Mouse (Mus musculus) stomach, embryonic 15.5 days (tissue): Measurements from ENCODE around the gene Ino80e. TPM values are rescaled to one million over a fixed set of nuclear protein-coding genes. Genes with fewer than 3 reads are reported as not detected.

Experiments used
- ATAC-seq: fragments of 200-750 bp; cut with Nextera tagmentation; 2 replicates; pipeline ENCODE4 v1.8.0; 2017; ENCODE audit warnings: low read depth, moderate number of reproducible peaks, moderate TSS enrichment; ENCODE audit not compliant: insufficient read depth, low FRiP score
- H3K27ac ChIP-seq: fragments of 300-500 bp; sonication (generic); 2 replicates; pipeline ENCODE4 v1.5.1; 2015; ENCODE audit warnings: mild to moderate bottlenecking, inconsistent platforms
- H3K27me3 ChIP-seq: fragments of 300-500 bp; sonication (generic); replicated peaks from 2 replicates; pipeline ENCODE4 v1.6.1; 2015; ENCODE audit warnings: inconsistent platforms
- H3K36me3 ChIP-seq: fragments of 300-500 bp; sonication (generic); 2 replicates; pipeline ENCODE4 v1.6.1; 2015; ENCODE audit warnings: inconsistent platforms
- H3K4me1 ChIP-seq: fragments of 300-500 bp; sonication (generic); 2 replicates; pipeline ENCODE4 v1.6.1; 2015; ENCODE audit warnings: inconsistent platforms
- H3K4me2 ChIP-seq: fragments of 300-500 bp; sonication (generic); 2 replicates; pipeline ENCODE4 v1.6.1; 2015; ENCODE audit warnings: mild to moderate bottlenecking, inconsistent platforms
- H3K4me3 ChIP-seq: fragments of 300-500 bp; sonication (generic); replicated peaks from 2 replicates; pipeline ENCODE4 v1.5.1; 2015; ENCODE audit warnings: inconsistent platforms
- H3K9ac ChIP-seq: fragments of 300-500 bp; sonication (generic); 2 replicates; pipeline ENCODE4 v1.6.1; 2015; ENCODE audit warnings: inconsistent platforms
- H3K9me3 ChIP-seq: fragments of 300-500 bp; sonication (generic); 2 replicates; pipeline ENCODE4 v1.6.1; 2016; ENCODE audit warnings: inconsistent platforms
- WGBS: fragments of 180-500 bp; shearing (Covaris S2); methylation state at CpG from one replicate; pipeline ENCODE4 v1.1.7; 2015; 5-methylcytosine and 5-hydroxymethylcytosine counted together
- polyA plus RNA-seq: library from polyadenylated mRNA; unstranded; fragments of >200 nt; fragmentation: Nextera tagmentation; extraction: Ambion mirVana; gene quantifications from 2 replicates; pipeline ENCODE4 v1.2.1, GENCODE M21; 2015

Gene Ino80e
- polyA plus RNA-seq, 1 experiment from 2014 or later, result 60.1 TPM

GRCm38 (mm10) chr7:126807405-126807804, 54.8 kb downstream of the Ino80e start:
- ATAC-seq, result no peak
- Histone ChIP-seq H3K4me1 (peaks cover 14% of the 10 kb centered on the region), H3K27me3 (no peaks in the 10 kb centered on the region), H3K9me3 (no peaks in the 10 kb centered on the region), H3K4me2 (peak overlapping the region; percentile 89), H3K36me3 (no peaks in the 10 kb centered on the region), H3K4me3 (0 out of 2 replicates have a peak overlapping the region, but pooled peaks have one; percentile 56), H3K9ac (0 out of 2 replicates have a peak overlapping the region, but pooled peaks have one; percentile 53), H3K27ac (no peak overlapping the region)
- WGBS, result 59% methylated on average over 4 of the region's 4 CpGs

GRCm38 (mm10) chr7:126806956-126807355, 55.2 kb downstream of the Ino80e start:
- Histone ChIP-seq H3K4me2 (no peak overlapping the region), H3K4me1 (peaks cover 14% of the 10 kb centered on the region), H3K36me3 (no peaks in the 10 kb centered on the region), H3K9ac (no peak overlapping the region), H3K27me3 (no peaks in the 10 kb centered on the region), H3K27ac (no peak overlapping the region; the same call in 1 of the 2 replicates), H3K4me3 (no peak overlapping the region), H3K9me3 (no peaks in the 10 kb centered on the region)
- 64% methylated on average over 6 of the region's 6 CpGs for WGBS
- no peak for ATAC-seq

DNA sequence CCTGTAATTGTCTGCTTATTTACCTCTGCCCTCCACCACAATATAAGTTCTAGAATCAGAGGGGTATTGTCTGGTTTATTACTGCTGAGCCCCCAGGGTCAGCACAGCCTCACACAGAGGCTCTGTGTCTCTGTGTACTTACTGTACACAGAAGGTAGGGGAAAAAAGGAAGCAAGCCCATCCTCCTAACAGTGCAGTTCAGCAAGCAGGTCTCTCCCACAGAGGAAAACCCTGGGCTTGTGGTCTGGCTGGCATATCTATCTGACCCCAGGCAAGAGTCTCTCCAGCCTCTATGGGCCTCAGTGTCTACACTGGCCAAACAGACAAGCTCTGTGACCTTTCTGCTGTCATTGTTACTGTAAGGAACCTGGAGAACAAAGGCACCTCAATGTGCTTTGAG, 58.4 kb downstream of the Ino80e start:
- Histone ChIP-seq H3K9me3 (no peaks in the 10 kb centered on the region), H3K4me2 (no peak overlapping the region), H3K4me1 (peaks cover 25% of the 10 kb centered on the region), H3K27ac (peak overlapping the region; percentile 17; the same call in 1 of the 2 replicates), H3K27me3 (no peaks in the 10 kb centered on the region), H3K4me3 (no peak overlapping the region), H3K9ac (no peak overlapping the region), H3K36me3 (no peaks in the 10 kb centered on the region)
- ATAC-seq, result no peak

DNA sequence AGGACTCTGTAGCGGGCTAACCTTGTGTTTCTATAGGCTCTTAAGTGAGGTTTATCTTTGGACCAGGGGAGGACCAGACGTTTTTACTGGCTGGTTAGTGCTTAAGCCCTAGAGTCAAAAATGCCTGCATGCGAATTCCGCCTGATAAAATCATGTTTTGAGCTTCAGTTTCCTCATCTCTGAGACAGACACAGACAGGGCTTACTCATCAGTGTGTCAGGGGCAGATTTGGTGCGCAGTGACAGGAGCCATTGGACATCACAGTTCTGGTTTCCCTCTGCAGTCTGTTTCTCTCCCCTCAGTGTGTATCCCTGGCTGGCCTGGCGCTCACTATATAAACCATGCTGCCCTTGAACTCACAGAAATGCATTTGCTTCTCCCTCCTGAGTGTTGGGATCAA, 59.0 kb downstream of the Ino80e start:
- Histone ChIP-seq H3K27ac (peak overlapping the region; percentile 42), H3K4me1 (peaks cover 20% of the 10 kb centered on the region), H3K9ac (no peak overlapping the region), H3K9me3 (no peaks in the 10 kb centered on the region), H3K27me3 (no peaks in the 10 kb centered on the region), H3K4me3 (no peak overlapping the region), H3K36me3 (no peaks in the 10 kb centered on the region), H3K4me2 (no peak overlapping the region)
- WGBS, result 66% methylated on average over 6 of the region's 6 CpGs
- no peak for ATAC-seq

GRCm38 (mm10) chr7:126802134-126802889, 59.9 kb downstream of the Ino80e start:
- ATAC-seq, result no peak

DNA sequence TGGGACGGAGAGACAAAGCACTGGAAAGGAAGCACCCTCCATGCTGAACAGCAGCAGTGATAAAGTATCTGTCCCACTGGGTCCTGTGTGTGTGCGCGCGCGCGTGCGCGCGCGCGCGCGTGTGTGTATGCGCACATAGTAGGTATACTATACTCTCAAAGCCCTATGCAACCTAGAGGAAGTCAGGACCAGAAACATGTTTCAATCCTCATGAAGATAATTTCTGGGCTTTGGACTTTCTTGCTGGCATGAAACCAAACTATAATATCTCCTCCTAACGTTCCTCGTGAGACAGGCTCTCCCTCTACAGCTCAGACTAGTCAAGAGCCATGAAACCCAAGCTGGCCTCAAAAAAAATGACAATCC, 61.1 kb downstream of the Ino80e start:
- Histone ChIP-seq H3K36me3 (peaks cover 9% of the 10 kb centered on the region), H3K4me2 (no peak overlapping the region), H3K27ac (0 out of 2 replicates have a peak overlapping the region, but pooled peaks have one; percentile 99), H3K9ac (no peak overlapping the region), H3K27me3 (no peaks in the 10 kb centered on the region), H3K9me3 (no peaks in the 10 kb centered on the region), H3K4me3 (no peak overlapping the region), H3K4me1 (peaks cover 29% of the 10 kb centered on the region)
- 93% methylated on average over 16 of the region's 16 CpGs for WGBS
- no peak for ATAC-seq

More at GRCm38 (mm10) chr7:126802134-126802889, 59.9 kb downstream of the Ino80e start:
- 74% methylated on average over 11 of the region's 11 CpGs for WGBS
- Histone ChIP-seq H3K9me3 (no peaks in the 10 kb centered on the region), H3K27ac (0 out of 2 replicates have a peak overlapping the region, but pooled peaks have one; percentile 23), H3K27me3 (no peaks in the 10 kb centered on the region), H3K4me3 (no peak overlapping the region), H3K4me2 (no peak overlapping the region), H3K36me3 (no peaks in the 10 kb centered on the region), H3K4me1 (peaks cover 18% of the 10 kb centered on the region), H3K9ac (no peak overlapping the region)

Other genes starting within 250 kb of the Ino80e start
- gene Nupr1, start 231.5 kb downstream of the Ino80e start, polyA plus RNA-seq, result 156 and 197 TPM in 2 replicates
- 43.5 and 53.8 TPM in 2 replicates for gene Sgf29, start 213.1 kb downstream of the Ino80e start, polyA plus RNA-seq
- gene Sult1a1, start 185.9 kb downstream of the Ino80e start, polyA plus RNA-seq, result 7.1 and 9.7 TPM in 2 replicates
- gene Bola2, start 167.0 kb downstream of the Ino80e start, polyA plus RNA-seq, result 105 and 114 TPM in 2 replicates
- 7.9 and 9.6 TPM in 2 replicates for gene Slx1b, start 166.6 kb downstream of the Ino80e start, polyA plus RNA-seq
- gene Coro1a, start 154.6 kb downstream of the Ino80e start, polyA plus RNA-seq, result 50.1 and 51.9 TPM in 2 replicates
- 99.9 TPM in 2 replicates for gene Mapk3, start 102.8 kb downstream of the Ino80e start, polyA plus RNA-seq
- gene Gdpd3, start 96.0 kb downstream of the Ino80e start, polyA plus RNA-seq, result 3.1 and 3.3 TPM in 2 replicates
- 81.9 and 93.0 TPM in 2 replicates for gene Ypel3, start 85.4 kb downstream of the Ino80e start, polyA plus RNA-seq
- 0.46 and 0.66 TPM in 2 replicates for gene Tbx6, start 80.9 kb downstream of the Ino80e start, polyA plus RNA-seq
- 237 and 240 TPM in 2 replicates for gene Ppp4c, start 69.9 kb downstream of the Ino80e start, polyA plus RNA-seq
- gene Fam57b, start 64.7 kb downstream of the Ino80e start, polyA plus RNA-seq, result 0.73 and 0.74 TPM in 2 replicates
- gene 4930451I11Rik, start 30.7 kb downstream of the Ino80e start, polyA plus RNA-seq, result not detected in 2 replicates
- 0.62 and 0.74 TPM in 2 replicates for gene Doc2a, start 15.0 kb downstream of the Ino80e start, polyA plus RNA-seq
- 28.5 and 28.8 TPM in 2 replicates for gene Hirip3, start 405 bp downstream of the Ino80e start, polyA plus RNA-seq
- gene Taok2, start 22.3 kb upstream of the Ino80e start, polyA plus RNA-seq, result 38.3 and 40.1 TPM in 2 replicates
- 32.0 and 33.4 TPM in 2 replicates for gene Tmem219, start 60.5 kb upstream of the Ino80e start, polyA plus RNA-seq
- 15.0 and 15.1 TPM in 2 replicates for gene Kctd13, start 66.5 kb upstream of the Ino80e start, polyA plus RNA-seq
- 0.37 and 0.44 TPM in 2 replicates for gene Asphd1, start 87.2 kb upstream of the Ino80e start, polyA plus RNA-seq
- 1.5 and 2.3 TPM in 2 replicates for gene Sez6l2, start 88.2 kb upstream of the Ino80e start, polyA plus RNA-seq
- 113 and 119 TPM in 2 replicates for gene Cdipt, start 113.5 kb upstream of the Ino80e start, polyA plus RNA-seq
- 2.1 and 2.4 TPM in 2 replicates for gene Cdiptos, start 113.7 kb upstream of the Ino80e start, polyA plus RNA-seq
- gene Mvp, start 152.2 kb upstream of the Ino80e start, polyA plus RNA-seq, result 27.2 and 29.1 TPM in 2 replicates
- gene Pagr1b, start 154.1 kb upstream of the Ino80e start, polyA plus RNA-seq, result 1.0 TPM in 1 of 2 replicates, not detected in the other
- 33.1 and 62.5 TPM in 2 replicates for gene Pagr1a, start 155.0 kb upstream of the Ino80e start, polyA plus RNA-seq
- 25.0 and 63.8 TPM in 2 replicates for gene Gm42742, start 158.7 kb upstream of the Ino80e start, polyA plus RNA-seq
- 5.9 and 8.1 TPM in 2 replicates for gene Prrt2, start 158.8 kb upstream of the Ino80e start, polyA plus RNA-seq
- gene Maz, start 164.7 kb upstream of the Ino80e start, polyA plus RNA-seq, result 67.7 and 69.7 TPM in 2 replicates
- gene Kif22, start 180.1 kb upstream of the Ino80e start, polyA plus RNA-seq, result 93.5 and 101 TPM in 2 replicates
- gene Zg16, start 225.0 kb upstream of the Ino80e start, polyA plus RNA-seq, result 14.5 and 34.1 TPM in 2 replicates
- 4.7 and 5.0 TPM in 2 replicates for gene AI467606, start 229.0 kb upstream of the Ino80e start, polyA plus RNA-seq